Mouse (Mus musculus) MEL (cell line): ENCODE measurements around the gene Zmynd12.

Experiments
- CHD2 ChIP-seq: IDR thresholded peaks from 2 replicates; pipeline ENCODE4 v1.6.1; 2011; ENCODE audit warnings: low read length, improper control_type of control experiment
- CTCF ChIP-seq, 3 experiments: IDR thresholded peaks in 2 of 3; conservative IDR thresholded peaks in 1 of 3; 2 replicates each; pipeline ENCODE4 v1.5.1; 2011 to 2012; ENCODE audit warnings: low read length in 3 of 3, low read depth in 2 of 3, mild to moderate bottlenecking in 2 of 3, improper control_type of control experiment in 1 of 3, inconsistent platforms in 1 of 3, mixed read lengths in 1 of 3, moderate library complexity in 1 of 3; ENCODE audit not compliant: control insufficient read depth in 1 of 3, insufficient read depth in 1 of 3, poor library complexity in 1 of 3, severe bottlenecking in 1 of 3
- ELF1 ChIP-seq: IDR thresholded peaks from 2 replicates; pipeline ENCODE4 v1.6.1; 2014; ENCODE audit warnings: low read depth, mild to moderate bottlenecking, inconsistent platforms, low read length, improper control_type of control experiment, moderate library complexity
- EP300 ChIP-seq, 2 experiments: IDR thresholded peaks; 2 replicates each; pipeline ENCODE4 v1.6.1; 2011; ENCODE audit warnings: improper control_type of control experiment in 2 of 2, low read length in 2 of 2, low read depth in 1 of 2, mild to moderate bottlenecking in 1 of 2
- ETS1 ChIP-seq: IDR thresholded peaks from 2 replicates; pipeline ENCODE4 v1.6.1; 2012; ENCODE audit warnings: low read depth, mild to moderate bottlenecking, inconsistent platforms, low read length, improper control_type of control experiment, moderate library complexity
- GABPA ChIP-seq: IDR thresholded peaks from 2 replicates; pipeline ENCODE4 v1.6.1; 2012; ENCODE audit warnings: low read depth, mild to moderate bottlenecking, inconsistent platforms, low read length, improper control_type of control experiment, moderate library complexity
- MYC ChIP-seq: IDR thresholded peaks from 2 replicates; pipeline ENCODE4 v1.6.1; 2011; ENCODE audit warnings: low read depth, mild to moderate bottlenecking, low read length, improper control_type of control experiment, moderate library complexity
- NELFE ChIP-seq: IDR thresholded peaks from 2 replicates; pipeline ENCODE4 v1.6.1; 2011; ENCODE audit warnings: low read depth, low read length, improper control_type of control experiment
- NRF1 ChIP-seq: IDR thresholded peaks from 2 replicates; pipeline ENCODE4 v1.6.1; 2014; ENCODE audit warnings: low read depth, mild to moderate bottlenecking, inconsistent platforms, low read length, improper control_type of control experiment, moderate library complexity; ENCODE audit not compliant: poor library complexity, insufficient read depth, severe bottlenecking
- POLR2A ChIP-seq, 2 experiments: IDR thresholded peaks; 2 replicates each; pipeline ENCODE4 v1.6.1; 2011 to 2012; ENCODE audit warnings: low read length in 2 of 2, mild to moderate bottlenecking in 2 of 2, control low read depth in 1 of 2, improper control_type of control experiment in 1 of 2, low read depth in 1 of 2, moderate library complexity in 1 of 2; ENCODE audit not compliant: control insufficient read depth in 1 of 2, insufficient read depth in 1 of 2, poor library complexity in 1 of 2
- POLR2AphosphoS5 ChIP-seq: IDR thresholded peaks from 2 replicates; pipeline ENCODE4 v1.6.1; 2012; ENCODE audit warnings: low read depth, borderline replicate concordance, mild to moderate bottlenecking, inconsistent platforms, low read length, moderate library complexity, mixed read lengths
- TCF12 ChIP-seq: IDR thresholded peaks from 2 replicates; pipeline ENCODE4 v1.6.1; 2014; ENCODE audit warnings: low read depth, mild to moderate bottlenecking, inconsistent platforms, low read length, improper control_type of control experiment, moderate library complexity
- USF2 ChIP-seq, 2 experiments: IDR thresholded peaks; 2 replicates each; pipeline ENCODE4 v1.6.1; 2011 to 2012; ENCODE audit warnings: improper control_type of control experiment in 2 of 2, low read length in 2 of 2, borderline replicate concordance in 1 of 2, inconsistent platforms in 1 of 2, low read depth in 1 of 2, mild to moderate bottlenecking in 1 of 2; ENCODE audit not compliant: insufficient read depth in 1 of 2
- ZNF384 ChIP-seq: IDR thresholded peaks from 2 replicates; pipeline ENCODE4 v1.6.1; 2012; ENCODE audit warnings: low read depth, mild to moderate bottlenecking, inconsistent platforms, low read length, improper control_type of control experiment

- no peak for TF ChIP-seq ETS1
- TF ChIP-seq CTCF (IDR thresholded peaks at IDR 0.05 in 2 of 3, conservative IDR thresholded peaks at IDR 0.05 in 1 of 3; ENCODE audit: control insufficient read depth in 1 of 3, insufficient read depth in 1 of 3, low read depth in 2 of 3, low read length in 3 of 3, poor library complexity in 1 of 3, severe bottlenecking in 1 of 3): no peak
- TF ChIP-seq USF2 (IDR thresholded peaks at IDR 0.05; ENCODE audit: borderline replicate concordance in 1 of 2, insufficient read depth in 1 of 2, low read depth in 1 of 2, low read length in 2 of 2): no peak
- no peak for TF ChIP-seq NRF1
- TF ChIP-seq POLR2A (IDR thresholded peaks at IDR 0.05; ENCODE audit: control insufficient read depth in 1 of 2, insufficient read depth in 1 of 2, low read depth in 1 of 2, low read length in 2 of 2, poor library complexity in 1 of 2): no peak
- TF ChIP-seq NELFE: no peak
- no peak for TF ChIP-seq MYC
- no peak for TF ChIP-seq ZNF384
- TF ChIP-seq ELF1: no peak
- no peak for TF ChIP-seq EP300 (IDR thresholded peaks at IDR 0.05; ENCODE audit: low read depth in 1 of 2, low read length in 2 of 2)
- no peak for TF ChIP-seq CHD2
- no peak for TF ChIP-seq TCF12
- TF ChIP-seq GABPA: no peak
- TF ChIP-seq POLR2AphosphoS5: no peak
These were observed 90.1 kb downstream of the Zmynd12 start for GRCm38 (mm10) chr4:119512731-119513141.
